16 mouse cellular contexts compared by ENCODE assay signal in genomic region chr1:61039310-61039709, GRCm38 (mm10).
"Had no signal": no experiment of that assay in that cellular context is flagged by ENCODE, and none has a peak within 500 bp of the region (broad histone marks: within the 10 kb centered on the region; RNA-seq: fewer than 3 reads in every experiment).

No protein-coding gene starts in this region.

- H3K9ac ChIP-seq: lung, embryonic 14.5 days; midbrain, embryonic 13.5 days; midbrain, embryonic 15.5 days; neural tube, embryonic 12.5 days; stomach, embryonic 15.5 days had no signal

- ATAC-seq: midbrain, embryonic 13.5 days; midbrain, embryonic 15.5 days had no signal

- H3K9me3 ChIP-seq: megakaryocyte, embryonic 14.5 days; midbrain, embryonic 13.5 days; midbrain, embryonic 15.5 days; neural tube, embryonic 12.5 days; stomach, embryonic 15.5 days had no signal

- DNase-seq: lung, adult 18-20 months; lung, embryonic 14.5 days; lung, postnatal 14 days; lung, postnatal 36 days; right cerebral cortex, postnatal 14 days; thymus, adult 2 months; thymus, postnatal 25 days; thymus, postnatal 4 days had no signal

- H3K4me2 ChIP-seq: lung, embryonic 14.5 days; midbrain, embryonic 11.5 days; midbrain, embryonic 13.5 days; midbrain, embryonic 15.5 days; neural tube, embryonic 12.5 days; stomach, embryonic 15.5 days had no signal

- H3K4me1 ChIP-seq: megakaryocyte, embryonic 14.5 days; midbrain, embryonic 13.5 days; midbrain, embryonic 15.5 days; neural tube, embryonic 12.5 days; stomach, embryonic 15.5 days had no signal

- H3K4me3 ChIP-seq: megakaryocyte, embryonic 14.5 days; midbrain, embryonic 13.5 days; midbrain, embryonic 15.5 days; neural tube, embryonic 12.5 days; stomach, embryonic 15.5 days had no signal

- H3K27me3 ChIP-seq: megakaryocyte, embryonic 14.5 days; midbrain, embryonic 13.5 days; midbrain, embryonic 15.5 days; neural tube, embryonic 12.5 days; stomach, embryonic 15.5 days had no signal

- H3K36me3 ChIP-seq: midbrain, embryonic 13.5 days; midbrain, embryonic 15.5 days; neural tube, embryonic 12.5 days; stomach, embryonic 15.5 days had no signal

- H3K27ac ChIP-seq: macrophage; midbrain, embryonic 13.5 days; midbrain, embryonic 15.5 days; neural tube, embryonic 12.5 days; stomach, embryonic 15.5 days; stomach, postnatal 0 days had no signal
